Mouse (Mus musculus) heart, adult 2 months (tissue): ENCODE data around the gene Camk1d. TPM values are rescaled to one million over a fixed set of nuclear protein-coding genes. Genes with fewer than 3 reads are reported as not detected.
"Not testable (repeated sequence)": the region's sequence is repeated elsewhere in the genome, so short reads cannot be mapped to it uniquely, and the experiment has no call there.

Source experiments
- DNase-seq, 2 experiments: peaks; one replicate each; pipeline ENCODE4 v3.0.0; 2021
- H3K27ac ChIP-seq: fragments of 200-600 bp; 2 replicates; pipeline ENCODE4 v1.8.1; 2022
- H3K27me3 ChIP-seq: fragments of 200-500 bp; 2 replicates; pipeline ENCODE4 v1.6.1; 2012; ENCODE audit warnings: mild to moderate bottlenecking, low read length, inconsistent platforms, mixed read lengths; ENCODE audit not compliant: control insufficient read depth, insufficient read depth
- H3K36me3 ChIP-seq: fragments of 200-500 bp; 2 replicates; pipeline ENCODE4 v1.6.1; 2012; ENCODE audit warnings: low read length, inconsistent platforms; ENCODE audit not compliant: control insufficient read depth, insufficient read depth
- H3K4me1 ChIP-seq: fragments of 200-500 bp; 2 replicates; pipeline ENCODE4 v1.6.1; 2011; ENCODE audit warnings: low read length; ENCODE audit not compliant: control insufficient read depth, insufficient read depth
- H3K4me3 ChIP-seq: fragments of 200-600 bp; 2 replicates; pipeline ENCODE4 v1.8.1; 2022
- H3K79me2 ChIP-seq: fragments of 200-500 bp; replicated peaks from 2 replicates; pipeline ENCODE4 v1.6.1; 2012; ENCODE audit warnings: mild to moderate bottlenecking, inconsistent platforms, low read length, moderate library complexity, mixed read lengths; ENCODE audit not compliant: control insufficient read depth, insufficient read depth
- H3K9ac ChIP-seq: fragments of 200-500 bp; 2 replicates; pipeline ENCODE4 v1.6.1; 2012; ENCODE audit warnings: low read depth, mild to moderate bottlenecking, control low read depth, inconsistent platforms, low read length, mixed read lengths
- CTCF ChIP-seq: fragments of 200-600 bp; IDR thresholded peaks from 2 replicates; pipeline ENCODE4 v1.8.1; 2022; ENCODE audit warnings: antibody characterized with exemption, mild to moderate bottlenecking, moderate library complexity
- EP300 ChIP-seq: fragments of 200-500 bp; IDR thresholded peaks from 2 replicates; pipeline ENCODE4 v1.6.1; 2011; ENCODE audit warnings: low read depth, low read length, control low read depth; ENCODE audit not compliant: insufficient read depth
- POLR2A ChIP-seq: fragments of 200-500 bp; IDR thresholded peaks from 2 replicates; pipeline ENCODE4 v1.6.1; 2011; ENCODE audit warnings: mild to moderate bottlenecking, low read depth, low read length, control low read depth; ENCODE audit not compliant: insufficient read depth
- whole genome bisulfite sequencing: fragments of 180-500 bp; shearing (Covaris S2); methylation state at CpG from one replicate; pipeline ENCODE4 v1.1.7; 2018; 5-methylcytosine and 5-hydroxymethylcytosine counted together
- intact Hi-C: fragments of 180-260 bp; cut with DNase I; formaldehyde crosslinking; loops from one replicate; pipeline ENCODE4 v1.15.1; 2025
- polyA plus RNA-seq: library from polyadenylated mRNA; depleted of rRNA; stranded (reverse); fragments of >200 nt; gene quantifications from 2 replicates; pipeline ENCODE4 v1.2.3, GENCODE M21; 2012
- total RNA-seq, 2 experiments: library from RNA; stranded (reverse); gene quantifications; 2 replicates each; pipeline ENCODE4 v1.2.3; 2021

The Camk1d gene
- total and polyA plus RNA-seq, 3 experiments: 2.5 to 4.9 (median 4.3) TPM

DNA sequence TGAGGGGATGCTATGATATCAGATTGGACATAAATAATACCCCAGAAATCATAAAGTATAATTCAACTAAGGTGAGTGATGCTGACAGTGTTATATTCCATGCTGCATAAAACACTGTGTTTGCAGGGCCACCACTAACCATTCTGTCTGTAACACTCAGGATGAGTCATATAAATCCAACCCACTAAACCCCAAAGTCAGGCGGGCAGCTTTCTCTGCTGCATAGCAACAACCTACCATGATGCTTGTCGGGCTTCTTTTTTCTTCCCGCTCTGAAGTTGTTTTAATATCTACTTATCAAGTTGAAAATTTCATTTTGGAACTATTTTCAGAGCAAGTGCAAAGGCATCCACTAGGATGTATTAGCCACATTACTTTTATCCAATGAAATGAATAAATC, 161.1 kb downstream of the Camk1d start:
- no peaks in the 10 kb centered on the region; the same call in 1 of the 2 replicates for H3K36me3 ChIP-seq
- no peak overlapping the region for H3K27ac ChIP-seq
- H3K4me3 ChIP-seq: no peak overlapping the region
- H3K4me1 ChIP-seq: no peaks in the 10 kb centered on the region
- no peak overlapping the region for H3K9ac ChIP-seq
- H3K27me3 ChIP-seq: no peaks in the 10 kb centered on the region
- TF ChIP-seq CTCF (no peak), POLR2A (no peak), EP300 (no peak)
- intact Hi-C loops: no loop called here
- no peaks in the 10 kb centered on the region for H3K79me2 ChIP-seq
- DNase-seq: no peak
- WGBS: 79% methylated on average over 3 of the region's 3 CpGs

DNA sequence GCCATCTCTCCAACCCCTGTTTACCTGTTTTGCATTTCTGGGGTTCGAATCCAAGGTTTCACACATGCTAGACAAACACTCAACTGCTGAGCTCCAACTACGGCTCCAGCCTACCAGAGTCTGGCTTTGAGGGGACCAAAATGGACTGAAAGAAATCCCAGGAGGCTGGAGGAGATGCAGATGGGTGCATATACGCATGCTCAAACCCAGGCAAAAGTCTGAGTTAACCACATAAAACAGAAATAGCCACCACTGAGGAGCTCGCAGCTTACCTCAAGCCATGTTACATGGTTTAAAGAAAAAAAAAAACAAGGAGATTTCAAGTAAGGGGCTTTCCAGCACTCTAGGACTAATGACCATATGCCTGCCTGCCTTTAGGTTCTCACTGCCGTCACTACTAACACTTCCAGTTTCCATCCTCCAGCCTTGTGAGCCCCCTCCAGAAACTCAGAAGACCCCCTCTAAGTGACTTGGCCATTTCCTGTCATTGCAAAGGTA, 162.5 kb downstream of the Camk1d start:
- Histone ChIP-seq H3K27ac (no peak overlapping the region), H3K36me3 (no peaks in the 10 kb centered on the region; the same call in 1 of the 2 replicates), H3K4me1 (no peaks in the 10 kb centered on the region), H3K27me3 (no peaks in the 10 kb centered on the region), H3K79me2 (no peaks in the 10 kb centered on the region), H3K4me3 (no peak overlapping the region), H3K9ac (no peak overlapping the region)
- DNase-seq: no peak
- 90% methylated on average over 5 of the region's 5 CpGs for WGBS
- TF ChIP-seq EP300 (no peak), CTCF (no peak), POLR2A (no peak)
- intact Hi-C loops: no loop called here

GRCm38 (mm10) chr2:5549334-5549733, 165.0 kb downstream of the Camk1d start:
- no peaks in the 10 kb centered on the region for H3K27me3 ChIP-seq
- H3K36me3 ChIP-seq: no peaks in the 10 kb centered on the region; the same call in 1 of the 2 replicates
- H3K27ac ChIP-seq: no peak overlapping the region
- TF ChIP-seq EP300 (no peak), CTCF (no peak), POLR2A (no peak)
- WGBS: 94% methylated on average over 2 of the region's 2 CpGs
- H3K4me1 ChIP-seq: no peaks in the 10 kb centered on the region
- H3K4me3 ChIP-seq: no peak overlapping the region
- H3K79me2 ChIP-seq: no peaks in the 10 kb centered on the region
- DNase-seq: no peak
- H3K9ac ChIP-seq: no peak overlapping the region
- intact Hi-C loops: no loop called here

- Histone ChIP-seq H3K9ac (no peak overlapping the region), H3K27me3 (no peaks in the 10 kb centered on the region), H3K4me1 (no peaks in the 10 kb centered on the region), H3K36me3 (no peaks in the 10 kb centered on the region; the same call in 1 of the 2 replicates), H3K27ac (no peak overlapping the region), H3K79me2 (no peaks in the 10 kb centered on the region), H3K4me3 (no peak overlapping the region)
- intact Hi-C loops: no loop called here
- no peak for TF ChIP-seq EP300
- no peak for TF ChIP-seq POLR2A
- no peak for TF ChIP-seq CTCF
- no peak for DNase-seq
- 93% methylated on average over 4 of the region's 4 CpGs for WGBS
Observed at GRCm38 (mm10) chr2:5548872-5549271, 165.4 kb downstream of the Camk1d start.

- Histone ChIP-seq H3K36me3 (no peaks in the 10 kb centered on the region), H3K4me3 (no peak overlapping the region), H3K27me3 (no peaks in the 10 kb centered on the region), H3K4me1 (no peaks in the 10 kb centered on the region), H3K9ac (no peak overlapping the region), H3K79me2 (no peaks in the 10 kb centered on the region), H3K27ac (no peak overlapping the region)
- DNase-seq: no peak
- intact Hi-C loops: no loop called here
- TF ChIP-seq POLR2A (no peak), CTCF (no peak), EP300 (no peak)
- WGBS: 77% methylated on average over 3 of the region's 3 CpGs
Observed at GRCm38 (mm10) chr2:5540870-5541269, 173.4 kb downstream of the Camk1d start.

DNA sequence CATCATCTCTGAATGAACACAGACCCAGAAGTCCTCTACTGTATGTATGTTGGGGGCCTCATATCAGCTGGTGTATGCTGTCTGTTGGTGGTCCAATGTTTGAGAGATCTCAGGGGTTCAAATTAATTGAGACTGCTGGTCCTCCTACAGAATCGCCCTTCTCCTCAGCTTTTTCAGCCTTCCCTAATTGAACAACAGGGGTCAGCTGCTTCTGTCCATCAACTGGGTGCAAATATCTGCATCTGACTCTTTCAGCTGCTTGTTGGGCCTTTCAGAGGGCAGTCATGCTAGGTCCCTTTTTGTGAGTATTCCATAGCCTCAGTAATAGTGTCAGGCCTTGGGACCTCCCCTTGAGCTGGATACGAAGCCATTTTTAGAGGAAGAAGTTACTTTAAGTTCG, 174.4 kb downstream of the Camk1d start:
- H3K36me3 ChIP-seq, DNase-seq, H3K9ac ChIP-seq, H3K79me2 ChIP-seq, H3K27me3 ChIP-seq, H3K4me1 ChIP-seq, H3K4me3 ChIP-seq, H3K27ac ChIP-seq, intact Hi-C loops: not testable (repeated sequence)
- WGBS: 75% methylated on average over 3 of the region's 3 CpGs
